In the genomic region with DNA sequence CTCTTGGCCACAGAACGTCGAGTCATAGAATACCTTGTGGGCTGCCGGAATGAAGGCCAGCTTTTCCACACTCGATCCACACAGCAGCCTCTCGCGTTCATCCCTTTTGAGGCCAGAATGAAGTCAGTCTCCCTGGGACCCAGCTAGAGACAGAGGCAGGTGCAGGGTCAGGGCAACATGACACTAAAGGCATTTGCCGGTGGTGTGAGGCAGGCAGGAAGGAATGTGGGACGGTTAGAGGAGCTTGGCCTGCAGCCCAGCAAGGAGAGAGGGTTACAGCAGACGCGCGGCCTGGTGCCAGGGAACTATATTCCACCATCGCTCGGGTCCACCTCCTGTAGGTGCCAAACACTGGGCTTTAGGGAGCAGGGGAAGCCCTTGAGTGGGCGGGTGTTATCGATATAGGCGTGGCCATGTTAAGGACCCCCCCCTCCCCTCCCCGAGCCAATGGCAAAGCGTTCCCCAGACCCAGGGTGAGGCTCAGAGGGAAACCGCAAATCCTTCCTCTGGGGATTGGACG, we compare ENCODE assay signal across 8 mouse cellular contexts. TPM values are rescaled to one million over a fixed set of nuclear protein-coding genes. Genes with fewer than 3 reads are reported as not detected.
DNase-seq lines count a peak whose midpoint lies in the region; ATAC-seq and TF ChIP-seq lines count a peak whose summit lies in the region.

No protein-coding gene starts in this region.

- H3K27me3 ChIP-seq in midbrain, embryonic 11.5 days (ENCODE audit: control insufficient read depth, insufficient read depth, low read length) = no peaks in the 10 kb centered on the region
- no peaks in the 10 kb centered on the region for H3K27me3 ChIP-seq in midbrain, embryonic 16.5 days (ENCODE audit: control insufficient read depth, insufficient read depth, low read depth, low read length)
- peaks cover 8% of the 10 kb centered on the region; the same call in 1 of the 2 replicates for H3K27me3 ChIP-seq in heart, embryonic 14.5 days (ENCODE audit: control insufficient read depth, insufficient read depth, low read length)
- peaks cover 18% of the 10 kb centered on the region for H3K27me3 ChIP-seq in limb, embryonic 10.5 days (ENCODE audit: low read depth, poor library complexity, severe bottlenecking)
- peaks cover 3% of the 10 kb centered on the region; the same call in 1 of the 2 replicates for H3K27me3 ChIP-seq in neural tube, embryonic 13.5 days

- H3K36me3 ChIP-seq in midbrain, embryonic 11.5 days (ENCODE audit: control insufficient read depth, insufficient read depth, low read length) = no peaks in the 10 kb centered on the region
- no peaks in the 10 kb centered on the region for H3K36me3 ChIP-seq in midbrain, embryonic 16.5 days (ENCODE audit: control insufficient read depth, insufficient read depth, low read length)
- no peaks in the 10 kb centered on the region for H3K36me3 ChIP-seq in heart, embryonic 14.5 days (ENCODE audit: control insufficient read depth, insufficient read depth, low read length)
- no peaks in the 10 kb centered on the region for H3K36me3 ChIP-seq in limb, embryonic 10.5 days
- no peaks in the 10 kb centered on the region for H3K36me3 ChIP-seq in neural tube, embryonic 13.5 days

- no peak overlapping the region for H3K4me3 ChIP-seq in midbrain, embryonic 11.5 days (ENCODE audit: low read depth, low read length)
- H3K4me3 ChIP-seq in midbrain, embryonic 16.5 days (ENCODE audit: low read depth, low read length) = no peak overlapping the region
- H3K4me3 ChIP-seq in heart, embryonic 14.5 days (ENCODE audit: control insufficient read depth in 1 of 2, insufficient read depth in 1 of 2, low read depth in 1 of 2, low read length in 2 of 2) = no peak overlapping the region
- H3K4me3 ChIP-seq in limb, embryonic 10.5 days = peak overlapping the region; percentile 17; the same call in 1 of the 2 replicates
- H3K4me3 ChIP-seq in neural tube, embryonic 13.5 days = no peak overlapping the region
- H3K4me3 ChIP-seq in layer of hippocampus, adult 2 months = no peak overlapping the region

- DNase-seq in midbrain, embryonic 11.5 days (ENCODE audit: low spot score, missing footprints) = peak; percentile 85
- peak; percentile 47 for DNase-seq in embryo, embryonic 11 days
- peak; percentile 31 for DNase-seq in limb, embryonic 10.5 days (ENCODE audit: low spot score)
- DNase-seq in thymus, postnatal 14 days = no peak
- DNase-seq in layer of hippocampus, adult 2 months (ENCODE audit: low spot score in 2 of 2) = no peak

- no peaks in the 10 kb centered on the region for H3K4me1 ChIP-seq in midbrain, embryonic 11.5 days (ENCODE audit: control insufficient read depth, insufficient read depth, low read length)
- H3K4me1 ChIP-seq in midbrain, embryonic 16.5 days (ENCODE audit: control insufficient read depth, insufficient read depth, low read length) = no peaks in the 10 kb centered on the region
- peaks cover 12 to 14% of the 10 kb centered on the region in 2 experiments for H3K4me1 ChIP-seq in heart, embryonic 14.5 days (ENCODE audit: control insufficient read depth in 2 of 2, insufficient read depth in 2 of 2, low read length in 2 of 2)
- peaks cover 17% of the 10 kb centered on the region for H3K4me1 ChIP-seq in limb, embryonic 10.5 days
- H3K4me1 ChIP-seq in neural tube, embryonic 13.5 days (replicated peaks) = peaks cover 11% of the 10 kb centered on the region; the same call in 1 of the 2 replicates

- ATAC-seq in midbrain, embryonic 11.5 days (ENCODE audit: low FRiP score) = no peak
- no peak for ATAC-seq in midbrain, embryonic 16.5 days
- peak; percentile 80 for ATAC-seq in heart, embryonic 14.5 days (ENCODE audit: insufficient number of reproducible peaks, insufficient read depth, low FRiP score, low read depth)
- 0 out of 2 replicates have a peak, but pooled peaks have one; percentile 57 for ATAC-seq in neural tube, embryonic 13.5 days (ENCODE audit: low read depth)

- H3K9me3 ChIP-seq in midbrain, embryonic 11.5 days (ENCODE audit: control insufficient read depth, low read length) = no peaks in the 10 kb centered on the region
- no peaks in the 10 kb centered on the region for H3K9me3 ChIP-seq in midbrain, embryonic 16.5 days (replicated peaks; ENCODE audit: control insufficient read depth, low read length, poor library complexity, severe bottlenecking)
- H3K9me3 ChIP-seq in heart, embryonic 14.5 days (ENCODE audit: control insufficient read depth, low read length) = no peaks in the 10 kb centered on the region
- H3K9me3 ChIP-seq in limb, embryonic 10.5 days (replicated peaks) = no peaks in the 10 kb centered on the region
- no peaks in the 10 kb centered on the region for H3K9me3 ChIP-seq in neural tube, embryonic 13.5 days

- H3K4me2 ChIP-seq in midbrain, embryonic 11.5 days = no peak overlapping the region
- no peak overlapping the region for H3K4me2 ChIP-seq in midbrain, embryonic 16.5 days (ENCODE audit: low read length)
- peak overlapping the region; percentile 22 for H3K4me2 ChIP-seq in heart, embryonic 14.5 days (ENCODE audit: low read length)
- H3K4me2 ChIP-seq in neural tube, embryonic 13.5 days = peak overlapping the region; percentile 3; the same call in 1 of the 2 replicates

- 13% methylated on average over 20 of the region's 20 CpGs for WGBS in midbrain, embryonic 11.5 days
- 16% methylated on average over 19 of the region's 20 CpGs for WGBS in midbrain, embryonic 16.5 days
- WGBS in heart, embryonic 14.5 days = 4% methylated on average over 20 of the region's 20 CpGs
- WGBS in limb, embryonic 10.5 days = 19% methylated on average over 20 of the region's 20 CpGs
- WGBS in neural tube, embryonic 13.5 days = 18% methylated on average over 20 of the region's 20 CpGs

- TF ChIP-seq CTCF in layer of hippocampus, adult 2 months (conservative IDR thresholded peaks at IDR 0.05) = no peak

- H3K9ac ChIP-seq in midbrain, embryonic 11.5 days (ENCODE audit: low read length) = 0 out of 2 replicates have a peak overlapping the region, but pooled peaks have one; percentile 12
- H3K9ac ChIP-seq in midbrain, embryonic 16.5 days (ENCODE audit: low read depth, low read length) = no peak overlapping the region
- no peak overlapping the region for H3K9ac ChIP-seq in heart, embryonic 14.5 days (ENCODE audit: low read length)
- 0 out of 2 replicates have a peak overlapping the region, but pooled peaks have one; percentile 41 for H3K9ac ChIP-seq in neural tube, embryonic 13.5 days

- H3K27ac ChIP-seq in midbrain, embryonic 11.5 days (ENCODE audit: low read depth, low read length) = no peak overlapping the region
- H3K27ac ChIP-seq in midbrain, embryonic 16.5 days (ENCODE audit: low read length) = no peak overlapping the region
- peak overlapping the region; percentile 62 to 75 for H3K27ac ChIP-seq in heart, embryonic 14.5 days (replicated peaks in 1 of 2; ENCODE audit: control insufficient read depth in 1 of 2, insufficient read depth in 1 of 2, low read depth in 2 of 2, low read length in 2 of 2)
- H3K27ac ChIP-seq in limb, embryonic 10.5 days = no peak overlapping the region
- no peak overlapping the region for H3K27ac ChIP-seq in neural tube, embryonic 13.5 days (replicated peaks)
- no peak overlapping the region for H3K27ac ChIP-seq in layer of hippocampus, adult 2 months

RNA-seq across cellular contexts. Expression of a gene that starts 11.3 kb away (rescaled TPM):
- polyA plus RNA-seq in midbrain, embryonic 11.5 days (2014; fragmentation: Nextera tagmentation; extraction: Ambion mirVana) = not detected in 2 replicates
- polyA plus RNA-seq in midbrain, embryonic 16.5 days (2015; fragmentation: Nextera tagmentation; extraction: Ambion mirVana) = not detected in 2 replicates
- polyA plus RNA-seq in heart, embryonic 14.5 days (2014; fragmentation: Nextera tagmentation; extraction: Ambion mirVana) = not detected in 2 replicates
- not detected in 2 replicates for polyA plus RNA-seq in limb, embryonic 10.5 days (2016; fragmentation: Nextera tagmentation; extraction: Ambion mirVana)
- not detected in 2 replicates for polyA plus RNA-seq in neural tube, embryonic 13.5 days (2015; fragmentation: Nextera tagmentation; extraction: Ambion mirVana)
- not detected for total RNA-seq in layer of hippocampus, adult 2 months (2021)

RNA-seq across cellular contexts. Expression of a gene that starts 26.6 kb away (rescaled TPM):
- 1.1 and 1.3 TPM in 2 replicates for polyA plus RNA-seq in midbrain, embryonic 11.5 days (2014; fragmentation: Nextera tagmentation; extraction: Ambion mirVana)
- 2.9 and 3.3 TPM in 2 replicates for polyA plus RNA-seq in midbrain, embryonic 16.5 days (2015; fragmentation: Nextera tagmentation; extraction: Ambion mirVana)
- 0.40 and 1.9 TPM in 2 replicates for polyA plus RNA-seq in heart, embryonic 14.5 days (2014; fragmentation: Nextera tagmentation; extraction: Ambion mirVana)
- 0.63 and 1.8 TPM in 2 replicates for polyA plus RNA-seq in limb, embryonic 10.5 days (2016; fragmentation: Nextera tagmentation; extraction: Ambion mirVana)
- 1.9 and 2.6 TPM in 2 replicates for polyA plus RNA-seq in neural tube, embryonic 13.5 days (2015; fragmentation: Nextera tagmentation; extraction: Ambion mirVana)
- 10 to 100 TPM; 30.4 TPM for total RNA-seq in layer of hippocampus, adult 2 months (2021)

RNA-seq across cellular contexts. Expression of a gene that starts 51.0 kb away (rescaled TPM):
- 41.7 and 43.4 TPM in 2 replicates for polyA plus RNA-seq in midbrain, embryonic 11.5 days (2014; fragmentation: Nextera tagmentation; extraction: Ambion mirVana)
- polyA plus RNA-seq in midbrain, embryonic 16.5 days (2015; fragmentation: Nextera tagmentation; extraction: Ambion mirVana) = 27.3 and 27.9 TPM in 2 replicates
- 30.9 and 36.1 TPM in 2 replicates for polyA plus RNA-seq in heart, embryonic 14.5 days (2014; fragmentation: Nextera tagmentation; extraction: Ambion mirVana)
- polyA plus RNA-seq in limb, embryonic 10.5 days (2016; fragmentation: Nextera tagmentation; extraction: Ambion mirVana) = 37.7 and 38.1 TPM in 2 replicates
- 25.1 and 30.5 TPM in 2 replicates for polyA plus RNA-seq in neural tube, embryonic 13.5 days (2015; fragmentation: Nextera tagmentation; extraction: Ambion mirVana)
- 10 to 100 TPM; 31.7 to 35.4 TPM for total RNA-seq in layer of hippocampus, adult 2 months (2021)

RNA-seq across cellular contexts. Expression of a gene that starts 53.6 kb away (rescaled TPM):
- polyA plus RNA-seq in midbrain, embryonic 11.5 days (2014; fragmentation: Nextera tagmentation; extraction: Ambion mirVana) = 2.7 and 4.3 TPM in 2 replicates
- 1.2 and 1.8 TPM in 2 replicates for polyA plus RNA-seq in midbrain, embryonic 16.5 days (2015; fragmentation: Nextera tagmentation; extraction: Ambion mirVana)
- 0.51 and 0.61 TPM in 2 replicates for polyA plus RNA-seq in heart, embryonic 14.5 days (2014; fragmentation: Nextera tagmentation; extraction: Ambion mirVana)
- 2.6 and 3.1 TPM in 2 replicates for polyA plus RNA-seq in limb, embryonic 10.5 days (2016; fragmentation: Nextera tagmentation; extraction: Ambion mirVana)
- polyA plus RNA-seq in neural tube, embryonic 13.5 days (2015; fragmentation: Nextera tagmentation; extraction: Ambion mirVana) = 1.2 and 1.3 TPM in 2 replicates
- total RNA-seq in layer of hippocampus, adult 2 months (2021) = under 1 TPM; 0.25 to 0.44 TPM

Comparison
In these comparisons a context has a peak if more than half of its experiments do, and no peak if none do; other contexts are left out.
1. H3K9ac ChIP-seq: peak in midbrain, embryonic 11.5 days (single experiment) and neural tube, embryonic 13.5 days (single experiment); none in midbrain, embryonic 16.5 days (single experiment) and heart, embryonic 14.5 days (single experiment).
2. ATAC-seq: peak in heart, embryonic 14.5 days (single experiment) and neural tube, embryonic 13.5 days (single experiment); none in midbrain, embryonic 11.5 days (single experiment) and midbrain, embryonic 16.5 days (single experiment).
3. DNase-seq: peak in midbrain, embryonic 11.5 days (single experiment), embryo, embryonic 11 days (single experiment) and limb, embryonic 10.5 days (single experiment); none in thymus, postnatal 14 days (single experiment) and layer of hippocampus, adult 2 months (0 of 2).
4. H3K27ac ChIP-seq: peak in heart, embryonic 14.5 days (2 of 2); none in midbrain, embryonic 11.5 days (single experiment), midbrain, embryonic 16.5 days (single experiment), limb, embryonic 10.5 days (single experiment), neural tube, embryonic 13.5 days (single experiment) and layer of hippocampus, adult 2 months (single experiment).
5. H3K4me2 ChIP-seq: peak in heart, embryonic 14.5 days (single experiment) and neural tube, embryonic 13.5 days (single experiment); none in midbrain, embryonic 11.5 days (single experiment) and midbrain, embryonic 16.5 days (single experiment).